Mouse (Mus musculus) lung, embryonic 14.5 days (tissue): ENCODE data around the gene Tgm1. TPM values are rescaled to one million over a fixed set of nuclear protein-coding genes. Genes with fewer than 3 reads are reported as not detected.

Source experiments
- ATAC-seq: fragments of 200-750 bp; cut with Nextera tagmentation; 2 replicates; pipeline ENCODE4 v1.8.0; 2017; ENCODE audit warnings: mild to moderate bottlenecking, moderate TSS enrichment, moderate library complexity; ENCODE audit not compliant: insufficient read depth
- DNase-seq: peaks from one replicate; pipeline ENCODE4 v3.0.0-alpha.2; 2015
- H3K27ac ChIP-seq: fragments of 300-500 bp; sonication (generic); 2 replicates; pipeline ENCODE4 v1.5.1; 2014; ENCODE audit warnings: low read depth, mild to moderate bottlenecking, moderate library complexity
- H3K27me3 ChIP-seq: fragments of 300-500 bp; sonication (generic); 2 replicates; pipeline ENCODE4 v1.6.1; 2014; ENCODE audit warnings: low read length, control low read depth; ENCODE audit not compliant: insufficient read depth
- H3K36me3 ChIP-seq: fragments of 300-500 bp; sonication (generic); 2 replicates; pipeline ENCODE4 v1.6.1; 2014; ENCODE audit warnings: control low read depth; ENCODE audit not compliant: insufficient read depth
- H3K4me1 ChIP-seq: fragments of 300-500 bp; sonication (generic); 2 replicates; pipeline ENCODE4 v1.6.1; 2014; ENCODE audit warnings: antibody characterized with exemption, control low read depth; ENCODE audit not compliant: insufficient read depth
- H3K4me2 ChIP-seq: fragments of 300-500 bp; sonication (generic); 2 replicates; pipeline ENCODE4 v1.6.1; 2014; ENCODE audit warnings: mild to moderate bottlenecking
- H3K4me3 ChIP-seq: fragments of 300-500 bp; sonication (generic); 2 replicates; pipeline ENCODE4 v1.5.1; 2014; ENCODE audit warnings: low read depth, low read length
- H3K9ac ChIP-seq: fragments of 300-500 bp; sonication (generic); 2 replicates; pipeline ENCODE4 v1.6.1; 2014
- H3K9me3 ChIP-seq: fragments of 300-500 bp; sonication (generic); 2 replicates; pipeline ENCODE4 v1.6.1; 2016; ENCODE audit warnings: low read depth, low read length, control low read depth
- CTCF ChIP-seq: IDR thresholded peaks from 2 replicates; pipeline ENCODE4 v1.5.1; 2016; ENCODE audit warnings: antibody characterized with exemption, low read depth
- WGBS: fragments of 180-500 bp; shearing (Covaris S2); extraction: QIAGEN DNeasy Blood & Tissue Kit; methylation state at CpG from one replicate; pipeline ENCODE4 v1.1.7; 2014; 5-methylcytosine and 5-hydroxymethylcytosine counted together
- polyA plus RNA-seq: library from polyadenylated mRNA; unstranded; fragments of >200 nt; fragmentation: Nextera tagmentation; extraction: Ambion mirVana; gene quantifications from 2 replicates; pipeline ENCODE4 v1.2.1, GENCODE M21; 2014

The Tgm1 gene
- polyA plus RNA-seq, 1 experiment from 2014 or later = 0.89 TPM

GRCm38 (mm10) chr14:55706051-55706600 lies 7.6 kb downstream of the Tgm1 start:
- no peaks in the 10 kb centered on the region for H3K36me3 ChIP-seq
- H3K4me3 ChIP-seq = no peak overlapping the region
- H3K4me2 ChIP-seq = no peak overlapping the region
- no peak for TF ChIP-seq CTCF
- H3K27me3 ChIP-seq = no peaks in the 10 kb centered on the region
- H3K4me1 ChIP-seq = no peaks in the 10 kb centered on the region
- no peak for ATAC-seq
- H3K9ac ChIP-seq = no peak overlapping the region
- no peak overlapping the region for H3K27ac ChIP-seq
- H3K9me3 ChIP-seq = no peaks in the 10 kb centered on the region
- DNase-seq = no peak
- 80% methylated on average over 8 of the region's 8 CpGs for WGBS

DNA sequence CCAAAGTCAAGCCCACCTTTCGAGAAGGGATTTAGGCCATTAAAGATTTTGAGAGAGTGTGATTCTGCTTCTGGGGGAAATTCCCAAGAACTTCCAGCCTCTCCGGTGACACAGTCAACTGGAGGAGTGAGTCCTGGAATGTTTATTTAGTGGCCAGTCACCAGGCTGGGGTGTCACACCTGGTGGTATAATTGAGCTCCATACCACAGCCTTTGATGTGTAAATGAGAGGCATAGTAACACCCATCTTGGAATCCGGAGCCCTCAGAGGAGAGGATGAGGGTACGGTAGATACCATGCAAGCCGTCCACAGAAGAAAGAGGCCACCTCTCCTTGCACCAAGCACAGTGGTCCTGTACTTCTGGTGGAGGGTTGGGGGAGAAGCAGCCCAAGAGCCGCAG lies 11.0 kb downstream of the Tgm1 start:
- no peak overlapping the region for H3K4me2 ChIP-seq
- no peak overlapping the region for H3K9ac ChIP-seq
- no peak for DNase-seq
- H3K36me3 ChIP-seq = no peaks in the 10 kb centered on the region
- no peak overlapping the region for H3K4me3 ChIP-seq
- ATAC-seq = no peak
- no peaks in the 10 kb centered on the region for H3K9me3 ChIP-seq
- no peaks in the 10 kb centered on the region for H3K4me1 ChIP-seq
- no peak for TF ChIP-seq CTCF
- H3K27ac ChIP-seq = 0 out of 2 replicates have a peak overlapping the region, but pooled peaks have one; percentile 1
- WGBS = 38% methylated on average over 6 of the region's 6 CpGs
- H3K27me3 ChIP-seq = no peaks in the 10 kb centered on the region

DNA sequence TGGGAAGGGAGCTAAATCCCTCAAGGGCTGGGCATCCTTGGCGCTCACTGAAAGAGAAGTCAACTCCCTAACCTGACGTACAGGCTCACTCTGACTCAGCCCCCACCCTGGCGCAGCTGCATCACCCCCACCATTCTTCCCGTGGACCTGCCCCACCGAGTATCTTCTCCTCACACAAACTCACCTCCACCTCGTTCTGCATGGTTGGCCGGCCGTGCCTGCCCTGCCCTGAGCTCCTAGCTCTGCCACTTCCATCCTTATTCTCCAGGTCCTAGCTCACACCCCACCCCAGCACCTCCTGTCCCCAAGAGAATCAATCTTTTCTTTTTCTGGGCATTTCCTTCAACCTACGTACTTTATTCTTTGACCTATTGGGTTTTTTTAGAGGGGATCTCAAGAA lies 12.6 kb downstream of the Tgm1 start:
- ATAC-seq (no peak), DNase-seq (no peak)
- Histone ChIP-seq H3K4me2 (no peak overlapping the region), H3K9ac (no peak overlapping the region), H3K4me3 (no peak overlapping the region), H3K4me1 (no peaks in the 10 kb centered on the region), H3K9me3 (no peaks in the 10 kb centered on the region), H3K36me3 (no peaks in the 10 kb centered on the region), H3K27ac (no peak overlapping the region), H3K27me3 (no peaks in the 10 kb centered on the region)
- TF ChIP-seq CTCF = no peak
- WGBS = 49% methylated on average over 9 of the region's 9 CpGs

DNA sequence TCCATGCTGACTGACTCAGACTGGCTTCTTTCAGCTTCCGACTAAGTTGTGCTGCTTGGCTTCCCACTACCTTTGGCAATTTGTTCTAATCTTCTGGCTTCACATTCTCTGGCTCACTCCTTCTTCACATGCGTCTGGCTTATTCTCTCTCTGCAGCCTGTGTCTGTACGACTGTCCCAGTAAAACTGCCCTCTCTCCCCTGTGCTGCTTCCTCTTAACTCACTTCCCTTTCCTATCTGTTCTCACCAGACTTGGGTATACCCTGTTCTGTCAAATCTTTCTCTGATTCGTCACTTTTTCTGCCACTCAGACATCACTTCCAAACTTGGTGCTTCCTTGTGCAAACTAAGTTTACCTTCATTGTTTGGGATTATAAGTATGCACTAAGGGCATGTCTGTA lies 16.5 kb downstream of the Tgm1 start:
- ATAC-seq = no peak
- Histone ChIP-seq H3K36me3 (no peaks in the 10 kb centered on the region), H3K4me3 (no peak overlapping the region), H3K9ac (no peak overlapping the region), H3K27me3 (no peaks in the 10 kb centered on the region), H3K4me2 (no peak overlapping the region), H3K9me3 (no peaks in the 10 kb centered on the region), H3K27ac (no peak overlapping the region), H3K4me1 (no peaks in the 10 kb centered on the region)
- no peak for TF ChIP-seq CTCF
- WGBS = 69% methylated on average over 4 of the region's 4 CpGs
- DNase-seq = no peak

DNA sequence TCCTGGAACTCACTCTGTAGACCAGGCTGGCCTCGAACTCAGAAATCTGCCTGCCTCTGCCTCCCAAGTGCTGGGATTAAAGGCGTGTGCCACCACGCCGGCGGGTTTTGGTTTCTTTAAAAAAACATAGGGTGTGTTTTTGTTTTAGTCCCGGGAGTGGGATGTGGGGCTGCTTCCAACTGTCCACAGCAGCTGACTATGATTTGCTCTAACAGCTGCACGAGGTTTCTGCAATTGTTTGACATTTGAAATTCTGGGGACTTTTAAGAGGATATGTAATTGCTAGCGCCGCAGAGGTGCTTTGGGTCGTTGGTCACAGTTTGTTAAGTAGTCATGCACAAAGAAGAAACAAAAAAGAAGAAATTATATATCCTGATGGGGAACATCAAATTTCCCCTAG lies 24.3 kb downstream of the Tgm1 start:
- H3K9ac ChIP-seq = no peak overlapping the region
- no peaks in the 10 kb centered on the region for H3K4me1 ChIP-seq
- ATAC-seq = no peak
- no peaks in the 10 kb centered on the region for H3K27me3 ChIP-seq
- H3K4me3 ChIP-seq = no peak overlapping the region
- H3K9me3 ChIP-seq = no peaks in the 10 kb centered on the region
- no peak for TF ChIP-seq CTCF
- WGBS = 71% methylated on average over 10 of the region's 10 CpGs
- no peaks in the 10 kb centered on the region for H3K36me3 ChIP-seq
- no peak for DNase-seq
- H3K4me2 ChIP-seq = no peak overlapping the region
- H3K27ac ChIP-seq = no peak overlapping the region

GRCm38 (mm10) chr14:55682118-55682493 lies 31.6 kb downstream of the Tgm1 start:
- Histone ChIP-seq H3K4me3 (peak overlapping the region; percentile 78), H3K27ac (peak overlapping the region; percentile 92; the same call in 1 of the 2 replicates), H3K9me3 (no peaks in the 10 kb centered on the region), H3K4me1 (no peaks in the 10 kb centered on the region), H3K36me3 (peaks cover 34% of the 10 kb centered on the region), H3K27me3 (no peaks in the 10 kb centered on the region), H3K9ac (peak overlapping the region; percentile 81), H3K4me2 (peak overlapping the region; percentile 82)
- 10% methylated on average over 3 of the region's 3 CpGs for WGBS
- DNase-seq = no peak
- peak; percentile 12; the same call in 1 of the 2 replicates for ATAC-seq
- TF ChIP-seq CTCF = no peak

DNA sequence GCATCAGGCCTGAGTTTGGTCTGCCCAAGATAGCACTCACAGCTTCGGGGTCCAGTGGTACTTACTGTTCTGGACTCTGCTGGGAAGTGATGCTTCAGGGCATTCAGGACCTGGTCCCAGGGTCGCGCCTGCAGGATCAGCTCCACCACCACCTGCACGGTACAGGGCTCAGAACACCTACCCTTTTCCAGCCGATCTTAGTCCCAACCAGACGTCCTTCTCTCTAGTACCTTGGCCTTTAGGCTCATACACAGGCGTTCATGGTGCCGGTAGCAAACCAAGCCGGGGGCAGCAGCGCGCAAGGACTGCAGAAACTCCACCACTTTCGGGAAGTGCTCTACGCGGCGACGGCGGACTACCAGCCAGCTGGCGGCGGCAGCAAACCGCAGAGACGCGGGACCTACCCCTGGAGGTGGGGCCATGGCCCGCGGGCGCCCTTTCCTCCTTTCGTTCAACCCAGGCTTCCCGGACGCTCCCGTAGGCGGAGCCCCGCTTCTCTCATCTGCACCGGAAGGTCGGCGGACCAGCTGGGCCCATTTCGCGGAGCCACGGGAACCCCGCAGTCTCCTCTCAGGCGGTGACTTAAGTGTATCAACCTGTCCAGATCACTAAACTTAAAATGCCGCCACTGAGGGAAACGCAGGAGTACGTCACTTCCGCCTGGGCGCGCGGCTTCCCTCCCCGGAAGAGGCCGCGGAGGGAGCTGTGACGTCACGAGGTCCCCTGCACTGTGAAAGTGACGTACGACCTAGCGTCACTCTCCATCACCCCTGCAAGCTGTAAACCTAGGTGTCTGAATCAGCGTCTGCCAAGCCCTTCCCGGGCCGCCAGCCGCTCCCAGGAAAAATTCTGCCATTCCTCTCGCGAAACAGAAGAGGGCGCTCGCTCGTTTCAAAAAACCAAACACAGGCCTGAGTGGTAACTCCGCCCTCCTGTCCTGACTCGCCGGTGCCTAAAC lies 32.3 kb downstream of the Tgm1 start, which contains the start of gene Tinf2:
Gene Tinf2 (minus strand): TSS at position 661 of the 958 bp plus-strand sequence.
- H3K4me1 ChIP-seq = no peaks in the 10 kb centered on the region
- peak; percentile 85 for TF ChIP-seq CTCF
- peaks cover 41% of the 10 kb centered on the region for H3K36me3 ChIP-seq
- whole genome bisulfite sequencing = under 1% methylated on average over 65 of the region's 66 CpGs
- ATAC-seq = peak; percentile 98
- peak within 1 kb of the TSS; percentile 81 for H3K9ac ChIP-seq
- H3K27me3 ChIP-seq = no peaks in the 10 kb centered on the region
- DNase-seq = peak; percentile 99
- peak within 1 kb of the TSS; percentile 82 for H3K4me2 ChIP-seq
- peak within 1 kb of the TSS; percentile 78 for H3K4me3 ChIP-seq
- no peaks in the 10 kb centered on the region for H3K9me3 ChIP-seq
- peak within 1 kb of the TSS; percentile 92 for H3K27ac ChIP-seq
